Mouse (Mus musculus) hindbrain, embryonic 16.5 days (tissue): ENCODE results near the gene Eif3b. TPM values are rescaled to one million over a fixed set of nuclear protein-coding genes. Genes with fewer than 3 reads are reported as not detected.
A peak's percentile ranks its signal among the peaks of the same experiment; 100 is the strongest.
"Not testable (repeated sequence)": the region's sequence is repeated elsewhere in the genome, so short reads cannot be mapped to it uniquely, and the experiment has no call there.

Experiments used
- ATAC-seq: fragments of 200-750 bp; cut with Nextera tagmentation; 2 replicates; pipeline ENCODE4 v1.8.0; 2017; ENCODE audit warnings: moderate TSS enrichment, moderate library complexity
- H3K27ac ChIP-seq: fragments of 300-500 bp; sonication (generic); 2 replicates; pipeline ENCODE4 v1.5.1; 2014; ENCODE audit warnings: low read depth, mild to moderate bottlenecking, control low read depth, low read length, moderate library complexity
- H3K27me3 ChIP-seq: fragments of 300-500 bp; sonication (generic); replicated peaks from 2 replicates; pipeline ENCODE4 v1.6.1; 2014; ENCODE audit warnings: low read length; ENCODE audit not compliant: control insufficient read depth, insufficient read depth
- H3K36me3 ChIP-seq: fragments of 300-500 bp; sonication (generic); 2 replicates; pipeline ENCODE4 v1.6.1; 2014; ENCODE audit warnings: mild to moderate bottlenecking, low read length, moderate library complexity, mixed read lengths; ENCODE audit not compliant: control insufficient read depth, insufficient read depth
- H3K4me1 ChIP-seq: fragments of 300-500 bp; sonication (generic); 2 replicates; pipeline ENCODE4 v1.6.1; 2014; ENCODE audit warnings: low read depth, low read length; ENCODE audit not compliant: control insufficient read depth, insufficient read depth
- H3K4me2 ChIP-seq: fragments of 300-500 bp; sonication (generic); 2 replicates; pipeline ENCODE4 v1.6.1; 2014; ENCODE audit warnings: mild to moderate bottlenecking, low read length, control low read depth, moderate library complexity
- H3K4me3 ChIP-seq: fragments of 300-500 bp; sonication (generic); 2 replicates; pipeline ENCODE4 v1.5.1; 2014; ENCODE audit warnings: mild to moderate bottlenecking, low read length, control low read depth, moderate library complexity
- H3K9ac ChIP-seq: fragments of 300-500 bp; sonication (generic); 2 replicates; pipeline ENCODE4 v1.6.1; 2014; ENCODE audit warnings: low read depth, mild to moderate bottlenecking, control low read depth, low read length, moderate library complexity
- H3K9me3 ChIP-seq: fragments of 300-500 bp; sonication (generic); 2 replicates; pipeline ENCODE4 v1.6.1; 2014; ENCODE audit warnings: mild to moderate bottlenecking, low read length, moderate library complexity; ENCODE audit not compliant: control insufficient read depth
- WGBS: fragments of 180-500 bp; shearing (Covaris S2); extraction: QIAGEN DNeasy Blood & Tissue Kit; methylation state at CpG from one replicate; pipeline ENCODE4 v1.1.7; 2014; 5-methylcytosine and 5-hydroxymethylcytosine counted together
- polyA plus RNA-seq: library from polyadenylated mRNA; unstranded; fragments of >200 nt; fragmentation: Nextera tagmentation; extraction: Ambion mirVana; gene quantifications from 2 replicates; pipeline ENCODE4 v1.2.1, GENCODE M21; 2015

Gene Eif3b
- polyA plus RNA-seq, 1 experiment from 2014 or later, result 65.9 TPM

- 72% methylated on average over 4 of the region's 4 CpGs for WGBS
- Histone ChIP-seq H3K4me3 (no peak overlapping the region), H3K27me3 (no peaks in the 10 kb centered on the region), H3K9me3 (no peaks in the 10 kb centered on the region), H3K36me3 (no peaks in the 10 kb centered on the region), H3K4me1 (peaks cover 4% of the 10 kb centered on the region; the same call in 1 of the 2 replicates), H3K9ac (no peak overlapping the region), H3K27ac (no peak overlapping the region), H3K4me2 (no peak overlapping the region)
- no peak for ATAC-seq
Observed at GRCm38 (mm10) chr5:140414647-140415046, 4.5 kb upstream of the Eif3b start.

GRCm38 (mm10) chr5:140418106-140418488 lies 1.0 kb upstream of the Eif3b start:
- H3K27ac ChIP-seq, result peak overlapping the region; percentile 95
- no peaks in the 10 kb centered on the region for H3K27me3 ChIP-seq
- H3K9me3 ChIP-seq, result no peaks in the 10 kb centered on the region
- H3K4me1 ChIP-seq, result peaks cover 25% of the 10 kb centered on the region
- H3K4me2 ChIP-seq, result peak overlapping the region; percentile 93
- H3K4me3 ChIP-seq, result peak overlapping the region; percentile 100
- peak overlapping the region; percentile 79 for H3K9ac ChIP-seq
- H3K36me3 ChIP-seq, result no peaks in the 10 kb centered on the region
- peak; percentile 18; the same call in 1 of the 2 replicates for ATAC-seq
- under 1% methylated on average over 12 of the region's 12 CpGs for WGBS

GRCm38 (mm10) chr5:140419442-140420080 lies 433 bp downstream of the Eif3b start:
- Histone ChIP-seq H3K27ac (peak overlapping the region; percentile 95), H3K27me3 (no peaks in the 10 kb centered on the region), H3K9ac (peak overlapping the region; percentile 98), H3K4me2 (peak overlapping the region; percentile 93), H3K4me3 (peak overlapping the region; percentile 100), H3K36me3 (no peaks in the 10 kb centered on the region), H3K9me3 (no peaks in the 10 kb centered on the region), H3K4me1 (peaks cover 25% of the 10 kb centered on the region)
- ATAC-seq, result peak; percentile 54
- under 1% methylated on average over 53 of the region's 62 CpGs for WGBS

GRCm38 (mm10) chr5:140420616-140421015 lies 1.5 kb downstream of the Eif3b start:
- WGBS, result 75% methylated on average over 4 of the region's 4 CpGs
- Histone ChIP-seq H3K4me1 (peaks cover 25% of the 10 kb centered on the region), H3K4me2 (peak overlapping the region; percentile 93), H3K36me3 (no peaks in the 10 kb centered on the region), H3K9ac (peak overlapping the region; percentile 45), H3K4me3 (peak overlapping the region; percentile 100), H3K27ac (no peak overlapping the region), H3K27me3 (no peaks in the 10 kb centered on the region), H3K9me3 (no peaks in the 10 kb centered on the region)
- ATAC-seq, result no peak

- Histone ChIP-seq H3K27ac (no peak overlapping the region), H3K4me1 (peaks cover 18% of the 10 kb centered on the region), H3K9me3 (no peaks in the 10 kb centered on the region), H3K4me3 (no peak overlapping the region), H3K27me3 (no peaks in the 10 kb centered on the region), H3K36me3 (peaks cover 31% of the 10 kb centered on the region), H3K9ac (no peak overlapping the region), H3K4me2 (no peak overlapping the region)
- ATAC-seq, result no peak
- 95% methylated on average over 17 of the region's 17 CpGs for WGBS
Observed at GRCm38 (mm10) chr5:140425016-140425783, 6.1 kb downstream of the Eif3b start.

- H3K4me2 ChIP-seq, ATAC-seq, H3K27me3 ChIP-seq, H3K9me3 ChIP-seq, H3K9ac ChIP-seq, H3K4me3 ChIP-seq, H3K4me1 ChIP-seq, H3K27ac ChIP-seq: not testable (repeated sequence)
- H3K36me3 ChIP-seq, result peaks cover 60% of the 10 kb centered on the region
- 100% methylated on average over 2 of the region's 6 CpGs for WGBS
Observed at GRCm38 (mm10) chr5:140439117-140439516, 20.0 kb downstream of the Eif3b start.

GRCm38 (mm10) chr5:140441406-140441805 lies 22.3 kb downstream of the Eif3b start:
- Histone ChIP-seq H3K36me3 (peaks cover 54% of the 10 kb centered on the region), H3K4me1 (no peaks in the 10 kb centered on the region), H3K27me3 (no peaks in the 10 kb centered on the region), H3K9me3 (no peaks in the 10 kb centered on the region), H3K4me3 (no peak overlapping the region), H3K27ac (no peak overlapping the region), H3K4me2 (no peak overlapping the region), H3K9ac (no peak overlapping the region)
- 96% methylated on average over 2 of the region's 3 CpGs for WGBS
- ATAC-seq, result no peak

- Histone ChIP-seq H3K27me3 (no peaks in the 10 kb centered on the region), H3K4me1 (no peaks in the 10 kb centered on the region), H3K27ac (no peak overlapping the region), H3K9ac (no peak overlapping the region), H3K36me3 (peaks cover 37% of the 10 kb centered on the region), H3K4me3 (no peak overlapping the region), H3K9me3 (no peaks in the 10 kb centered on the region), H3K4me2 (no peak overlapping the region)
- WGBS, result 86% methylated on average over 4 of the region's 4 CpGs
- no peak for ATAC-seq
Observed at GRCm38 (mm10) chr5:140444012-140444411, 24.9 kb downstream of the Eif3b start.

GRCm38 (mm10) chr5:140445345-140445744 lies 26.2 kb downstream of the Eif3b start, which contains the start of gene Gm4869:
Gene Gm4869, plus strand, starts transcription at chr5:140445645.
- no peak within 1 kb of the TSS for H3K4me3 ChIP-seq
- H3K4me2 ChIP-seq, result no peak within 1 kb of the TSS

More at GRCm38 (mm10) chr5:140445345-140445744, 26.2 kb downstream of the Eif3b start, which contains the start of gene Gm4869:
- H3K9ac ChIP-seq, result no peak within 1 kb of the TSS
- H3K9me3 ChIP-seq, result no peaks in the 10 kb centered on the region
- ATAC-seq, result no peak
- no peaks in the 10 kb centered on the region for H3K4me1 ChIP-seq
- peaks cover 32% of the 10 kb centered on the region for H3K36me3 ChIP-seq
- no peaks in the 10 kb centered on the region for H3K27me3 ChIP-seq
- no peak within 1 kb of the TSS for H3K27ac ChIP-seq
- whole genome bisulfite sequencing, result 94% methylated on average over 5 of the region's 5 CpGs
